Mouse (Mus musculus) cerebellum, adult 9-10 months (tissue): Measurements from ENCODE around the gene Crot.
A peak's percentile ranks its signal among the peaks of the same experiment; 100 is the strongest.
"Not testable (repeated sequence)": the region's sequence is repeated elsewhere in the genome, so short reads cannot be mapped to it uniquely, and the experiment has no call there.

ENCODE experiments used
- DNase-seq: peaks from one replicate; pipeline ENCODE4 v3.0.0; 2022

The Crot gene

DNA sequence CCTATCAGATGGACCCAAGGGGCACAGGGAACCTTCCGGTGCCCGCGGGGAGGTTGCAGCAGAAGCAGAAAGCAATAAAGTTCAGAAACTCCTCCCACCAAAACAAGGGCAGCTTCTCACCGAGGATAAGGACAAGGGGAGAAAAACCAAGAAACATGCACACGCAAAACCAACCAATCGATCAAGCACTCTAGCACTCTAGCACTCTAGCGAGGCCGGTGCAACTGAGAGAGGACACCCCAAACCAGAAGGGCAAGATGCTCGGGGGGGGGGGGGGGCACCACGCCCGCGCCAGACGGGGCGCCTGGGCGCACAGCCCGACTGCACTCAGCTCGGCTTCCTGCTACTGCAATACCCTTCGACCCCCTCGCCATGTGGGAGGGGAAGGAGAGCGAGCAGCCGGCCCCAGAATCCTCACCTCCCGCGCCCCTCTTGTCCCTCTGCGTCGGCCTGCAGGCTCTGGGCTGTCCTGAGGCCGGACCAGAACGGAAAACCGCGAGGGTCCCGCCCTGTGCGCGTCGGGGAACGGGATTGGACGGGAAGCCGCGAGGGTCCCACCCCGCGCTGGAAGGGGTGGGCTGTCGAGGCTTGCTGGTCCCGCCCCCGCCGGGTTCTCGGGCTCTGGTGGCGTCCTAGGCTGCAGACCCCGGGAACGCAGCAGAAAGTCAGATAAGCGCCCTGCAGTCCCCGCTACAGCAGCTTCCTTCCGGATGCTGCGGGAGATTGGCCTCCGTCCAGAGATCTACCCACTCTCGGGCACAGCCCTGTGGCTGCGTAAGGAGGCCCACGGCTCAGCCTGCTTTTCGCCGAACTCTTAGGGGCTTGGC, at the start of gene Crot:
TSS of gene Crot (minus strand) at position 639 of the 827 bp plus-strand sequence.
- DNase-seq: peak; percentile 91

DNA sequence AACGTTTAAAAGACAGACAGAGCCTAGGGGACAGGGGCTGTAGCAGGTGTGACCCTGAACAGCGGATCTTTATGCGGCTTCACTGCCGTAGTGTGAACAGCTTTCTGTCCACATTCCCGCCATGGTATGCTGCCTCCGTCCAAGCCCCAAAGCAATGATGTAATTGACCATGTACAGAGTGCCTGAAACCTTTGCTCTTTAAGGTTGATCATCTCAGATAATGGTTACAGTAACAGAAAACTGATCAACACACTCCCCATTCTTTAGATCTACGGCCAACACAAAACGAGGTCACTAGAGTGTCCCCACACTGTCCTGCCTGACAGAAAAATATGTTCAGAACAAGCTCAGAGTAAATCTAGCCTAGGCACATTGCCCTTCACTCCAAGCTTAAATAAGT, 48.8 kb upstream of the Crot start:
- DNase-seq: no peak

DNA sequence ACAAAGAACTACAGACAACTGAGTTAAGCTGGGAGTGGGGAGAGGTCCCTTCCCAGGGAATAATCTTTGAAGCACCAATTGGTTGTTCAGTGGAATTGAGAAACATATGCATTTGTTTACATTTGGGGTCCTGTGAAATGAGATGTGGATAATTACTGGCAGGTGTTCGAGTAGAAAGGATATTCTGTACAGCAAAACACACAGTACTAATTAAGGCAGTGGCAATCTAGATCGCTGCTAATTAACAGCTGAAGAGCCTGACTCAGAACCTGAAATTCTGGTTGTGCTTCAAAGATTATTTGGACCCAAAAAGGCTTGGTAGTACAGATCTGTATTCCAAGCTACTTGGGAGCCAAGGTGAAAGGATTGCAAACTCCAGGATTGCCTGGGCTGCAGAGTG, 47.7 kb upstream of the Crot start:
- no peak for DNase-seq

DNA sequence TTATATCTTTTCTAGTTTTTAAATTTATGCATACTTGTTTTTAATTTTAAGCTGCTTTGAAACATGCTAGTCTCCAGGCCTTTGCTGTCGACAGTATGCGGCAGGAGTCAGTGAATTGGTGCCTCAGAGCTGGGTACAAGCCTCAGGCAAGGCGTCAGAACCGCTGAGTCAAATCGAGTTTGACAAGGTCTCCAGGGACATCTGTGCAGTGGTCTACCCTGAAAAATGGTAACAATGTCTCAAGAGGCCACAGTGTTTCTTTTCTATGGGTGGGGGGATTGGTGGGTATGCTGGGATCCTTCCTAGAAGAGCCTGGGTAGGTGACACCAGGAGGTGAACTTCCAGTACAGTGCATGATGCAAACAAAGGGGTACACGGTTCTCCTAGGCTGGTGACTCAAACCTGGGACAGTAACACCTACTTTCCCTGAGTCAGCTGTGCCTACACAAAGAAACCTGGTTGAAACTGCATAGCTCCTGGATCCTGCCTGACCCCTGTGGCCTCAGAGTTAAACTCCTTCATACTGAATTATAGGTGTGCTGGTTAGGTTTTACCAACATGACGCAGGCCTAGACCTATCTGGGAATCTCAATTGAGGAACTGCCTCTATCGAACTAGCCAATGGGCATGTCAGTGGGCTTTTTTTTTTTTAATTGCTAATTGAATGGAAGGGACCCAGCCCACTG, 46.6 kb upstream of the Crot start:
- DNase-seq: no peak

DNA sequence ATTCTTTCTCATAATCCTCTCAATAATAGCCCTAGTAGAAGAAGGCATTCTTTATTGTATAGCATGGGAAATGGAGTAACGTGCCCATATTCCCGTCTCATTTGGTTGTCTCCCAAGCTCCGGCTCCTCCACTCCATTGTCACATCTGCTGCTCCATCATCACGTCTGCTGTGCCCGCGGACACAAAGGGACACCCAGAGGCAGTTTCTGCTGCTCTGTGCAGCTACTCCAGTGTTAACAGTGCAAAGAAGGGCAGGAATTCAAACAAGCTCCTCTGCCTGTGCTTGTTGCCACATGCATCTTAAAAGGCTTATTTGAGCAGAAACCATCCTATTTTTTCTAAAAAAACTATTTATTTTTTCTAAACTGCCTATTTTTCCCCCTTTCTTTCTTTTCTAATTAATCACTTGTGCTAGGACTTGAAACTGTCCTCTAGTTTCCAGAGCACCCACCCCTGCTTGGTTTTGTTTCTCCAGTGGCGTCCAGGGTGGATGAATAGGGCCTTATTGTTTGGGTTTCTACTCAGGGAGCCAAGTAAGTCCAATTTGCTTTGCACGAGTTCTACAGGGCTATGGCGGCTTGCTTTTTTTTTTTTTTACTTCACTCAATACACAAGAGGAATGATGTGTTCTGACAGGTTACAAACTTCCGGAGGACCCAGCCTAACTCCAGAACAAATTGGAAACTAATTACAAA, 45.7 kb upstream of the Crot start:
- no peak for DNase-seq

DNA sequence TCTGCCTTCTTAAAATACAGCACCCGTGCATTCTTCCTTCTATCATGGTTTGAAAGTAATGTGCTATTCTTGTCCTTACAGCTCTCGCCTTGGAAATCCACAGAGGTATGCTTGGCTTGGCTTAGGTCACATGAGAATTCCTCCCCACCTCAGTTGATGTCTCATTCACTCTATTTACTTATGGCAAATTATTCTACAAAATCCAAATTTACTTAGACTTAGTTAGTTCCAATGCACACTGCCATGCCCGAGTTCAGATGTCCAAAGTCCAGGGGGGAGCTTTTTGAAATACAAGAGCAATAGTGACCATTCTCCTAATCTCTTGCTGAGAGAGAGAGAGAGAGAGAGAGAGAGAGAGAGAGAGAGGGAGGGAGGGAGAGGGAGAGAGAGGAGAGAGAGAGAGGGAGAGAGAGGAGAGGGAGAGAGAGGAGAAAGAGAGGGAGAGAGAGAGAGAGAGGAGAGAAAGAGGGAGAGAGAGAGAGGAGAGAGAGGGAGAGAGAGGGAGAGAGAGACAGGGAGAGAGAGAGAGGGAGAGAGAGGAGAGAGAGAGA, 43.6 kb upstream of the Crot start:
- no peak for DNase-seq

DNA sequence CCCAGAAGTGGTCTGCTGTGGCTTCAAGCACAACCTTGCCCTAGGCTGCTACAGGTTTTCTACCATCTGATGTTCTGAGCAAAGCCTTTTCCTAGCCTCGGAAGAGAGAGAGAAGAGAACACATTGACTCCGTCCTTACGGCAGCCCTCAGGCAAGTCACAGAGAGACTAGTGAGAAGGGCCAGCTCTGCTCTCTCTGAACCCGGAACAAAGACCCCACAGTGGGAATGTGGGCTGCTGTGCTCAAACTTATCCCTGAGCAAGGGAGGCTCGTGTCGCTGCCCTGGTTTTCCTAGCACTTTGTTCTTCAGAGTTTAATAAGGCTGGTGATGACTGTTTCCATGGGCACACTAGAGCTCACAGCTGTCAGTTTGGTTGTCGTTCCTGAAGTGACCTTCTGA, 42.9 kb upstream of the Crot start:
- no peak for DNase-seq

DNA sequence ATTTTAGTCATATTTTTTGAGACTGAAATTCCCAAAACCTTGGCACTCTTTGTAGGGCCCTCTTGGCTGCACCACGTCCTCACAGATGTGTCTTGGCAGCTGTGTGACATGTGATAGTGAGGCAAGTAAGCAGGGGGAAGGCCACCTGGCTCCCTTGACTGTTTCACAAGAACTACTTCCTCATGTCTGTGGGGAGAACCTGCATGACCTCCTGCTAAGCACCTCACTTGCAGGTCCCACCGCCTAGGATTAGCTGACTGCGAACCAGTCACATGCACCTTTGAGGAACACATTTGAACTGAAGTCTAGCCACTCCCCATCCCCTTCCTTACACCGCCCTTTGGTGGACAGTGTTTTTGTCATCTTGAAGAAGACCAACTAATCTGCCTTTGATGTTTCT, 40.2 kb upstream of the Crot start:
- DNase-seq: no peak

DNA sequence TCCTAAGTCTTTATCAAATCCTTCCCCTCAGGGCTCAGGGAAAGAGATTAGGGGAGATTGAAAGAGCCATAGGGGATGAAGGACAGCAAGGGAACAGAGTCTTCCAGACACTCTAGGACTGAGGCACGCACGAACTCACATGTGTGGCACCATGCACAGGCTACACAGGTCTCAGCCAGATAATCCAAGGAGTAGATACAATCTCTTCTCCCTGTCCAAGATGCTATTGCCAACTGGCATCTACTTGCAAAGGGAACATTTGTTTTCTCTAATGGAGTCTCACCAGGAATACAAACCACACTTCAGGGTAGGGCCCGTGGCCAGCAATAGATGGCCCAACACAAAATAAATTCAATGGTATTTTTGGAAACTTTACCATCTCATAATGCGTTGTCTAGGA, 38.3 kb upstream of the Crot start:
- peak; percentile 5 for DNase-seq

DNA sequence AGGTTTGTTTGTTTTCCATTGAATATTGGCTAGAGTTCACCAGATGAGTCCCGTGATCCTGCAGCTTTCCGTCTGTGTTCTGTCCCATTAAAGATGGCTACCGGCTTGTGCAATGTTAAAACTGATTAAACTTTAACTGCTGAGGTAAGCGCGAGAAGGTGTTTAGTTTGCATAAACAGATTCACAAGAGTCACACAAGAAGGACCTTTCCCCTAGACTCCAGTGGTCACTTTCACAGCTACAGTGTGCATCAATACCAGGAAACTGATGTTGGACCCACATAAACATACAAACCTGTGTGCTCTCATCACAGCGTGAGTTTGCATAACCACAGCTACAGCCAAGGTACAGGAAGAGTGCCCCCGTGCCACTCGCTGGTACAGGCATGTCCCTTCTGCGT, 37.4 kb upstream of the Crot start:
- no peak for DNase-seq

DNA sequence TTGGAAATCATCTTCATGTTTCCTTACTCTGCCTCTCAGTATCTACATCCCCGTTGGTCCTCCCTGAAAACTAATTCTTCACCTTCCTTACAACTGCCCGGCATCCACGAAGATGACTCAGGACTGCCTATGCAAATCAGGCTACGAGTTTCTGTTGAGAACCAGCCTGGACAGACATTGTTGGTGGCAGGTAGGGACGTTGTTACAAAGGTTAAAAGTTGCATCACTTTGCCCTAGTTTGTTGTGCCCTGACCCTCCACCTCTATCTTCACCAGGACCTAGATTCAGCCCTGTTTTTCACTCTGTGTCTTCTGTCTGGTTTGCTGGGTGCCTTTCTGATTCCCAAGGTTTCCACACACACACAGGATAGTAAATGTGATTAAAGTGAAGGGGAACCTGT, 36.7 kb upstream of the Crot start:
- DNase-seq: no peak

DNA sequence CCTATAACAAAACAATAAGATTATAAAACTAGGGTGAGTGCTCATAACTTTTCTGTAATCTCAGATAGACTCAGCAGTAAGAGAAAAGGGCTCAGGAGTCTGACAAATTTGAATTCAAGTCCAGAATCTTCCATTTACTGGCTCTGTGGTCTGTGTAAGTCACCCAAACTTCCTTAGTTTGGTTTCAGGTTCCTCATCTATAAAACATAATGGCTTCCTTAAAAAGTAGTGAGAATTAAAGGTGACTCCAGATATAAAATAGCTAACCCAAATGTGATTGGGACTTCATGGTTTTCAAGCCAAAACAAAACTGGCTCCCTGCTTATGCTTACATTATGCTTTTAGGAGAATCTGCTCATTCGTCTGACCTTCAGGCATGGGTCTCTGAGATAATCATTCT, 35.5 kb upstream of the Crot start:
- DNase-seq: no peak

DNA sequence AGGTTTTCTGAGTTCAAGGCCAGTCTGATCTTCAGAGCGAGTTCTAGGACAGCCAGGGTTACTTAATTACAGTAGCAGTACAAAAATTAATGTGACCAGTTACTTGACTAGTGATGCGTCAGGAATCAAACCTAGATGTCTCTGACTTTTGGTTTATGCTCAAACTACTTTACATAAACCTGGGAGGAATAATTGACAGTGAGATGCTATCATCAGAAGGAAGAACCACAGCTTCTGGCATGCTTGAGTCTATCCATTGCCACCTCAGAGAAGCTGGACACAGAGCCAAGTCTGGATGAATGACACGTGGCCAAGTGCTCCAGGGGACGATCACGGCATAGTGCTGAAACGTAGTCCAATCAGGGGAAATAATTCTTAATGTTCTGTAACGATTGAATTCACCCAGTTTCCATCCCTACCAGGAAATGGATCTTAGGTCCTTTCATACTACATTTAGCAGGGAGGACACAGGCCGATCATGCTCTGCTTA, 35.0 kb upstream of the Crot start:
- no peak for DNase-seq

DNA sequence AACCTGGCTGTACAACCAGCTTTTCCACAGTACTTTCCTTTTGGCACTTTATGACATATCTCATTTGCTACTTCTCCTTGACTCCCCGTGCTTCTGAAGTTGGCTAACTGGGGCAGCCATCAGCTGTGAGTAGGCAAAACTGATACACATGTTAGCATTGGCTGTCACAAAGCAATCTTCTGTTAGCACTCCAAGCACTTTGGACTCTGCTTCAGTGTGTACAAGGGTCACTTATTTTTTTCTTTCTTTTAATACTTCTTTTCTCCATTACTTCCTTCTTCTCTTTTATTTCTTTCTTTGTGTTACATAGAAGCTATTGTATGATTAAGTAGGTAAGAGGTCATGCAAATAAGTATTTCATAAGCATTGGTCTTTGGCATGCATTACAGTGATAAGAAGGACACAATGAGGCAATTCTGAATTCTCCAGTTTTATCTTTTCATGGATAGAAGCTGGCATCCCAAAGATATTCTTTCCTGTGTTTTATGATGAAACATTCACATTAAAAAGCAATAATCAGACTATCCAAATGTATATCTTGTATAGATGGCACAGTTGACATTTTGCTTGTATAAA, 31.2 kb upstream of the Crot start:
- no peak for DNase-seq

DNA sequence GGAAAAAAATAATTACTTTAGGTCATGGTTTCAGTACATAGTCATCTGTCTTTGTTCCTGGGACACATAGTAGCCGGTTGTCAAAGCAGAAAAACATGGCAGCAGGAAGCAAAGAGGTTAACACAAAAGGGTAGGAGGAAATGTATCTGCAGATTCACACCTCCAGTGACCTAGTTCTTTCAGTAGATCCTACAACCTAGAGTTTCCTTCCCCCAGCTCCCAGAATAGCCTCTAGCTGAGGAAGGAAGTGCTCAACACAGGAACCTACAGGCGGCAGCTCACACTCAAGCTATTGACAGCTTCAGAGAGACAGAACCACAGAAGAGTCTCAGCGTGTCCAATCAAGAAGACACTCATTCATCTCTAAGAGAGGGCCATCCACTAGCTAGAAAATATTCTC, 18.2 kb upstream of the Crot start:
- no peak for DNase-seq

DNA sequence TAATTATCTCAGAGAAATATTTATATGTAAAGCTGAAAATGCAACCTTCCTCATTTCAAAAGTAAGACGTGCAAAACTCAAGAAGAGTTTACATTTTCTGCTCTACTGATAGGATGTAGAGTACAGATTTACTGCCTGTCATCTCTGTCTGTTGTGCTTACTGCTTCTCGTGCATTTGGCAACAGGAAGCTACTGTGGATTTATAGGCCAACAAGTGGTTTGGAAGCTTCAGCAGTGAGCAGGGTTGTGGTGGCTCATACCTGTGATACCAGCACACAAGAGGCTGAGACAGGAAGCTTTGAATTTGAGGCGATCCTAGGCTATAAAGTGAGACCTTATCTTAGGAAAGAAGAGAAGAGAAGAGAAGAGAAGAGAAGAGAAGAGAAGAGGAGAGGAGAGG, 17.6 kb upstream of the Crot start:
- DNase-seq: no peak

DNA sequence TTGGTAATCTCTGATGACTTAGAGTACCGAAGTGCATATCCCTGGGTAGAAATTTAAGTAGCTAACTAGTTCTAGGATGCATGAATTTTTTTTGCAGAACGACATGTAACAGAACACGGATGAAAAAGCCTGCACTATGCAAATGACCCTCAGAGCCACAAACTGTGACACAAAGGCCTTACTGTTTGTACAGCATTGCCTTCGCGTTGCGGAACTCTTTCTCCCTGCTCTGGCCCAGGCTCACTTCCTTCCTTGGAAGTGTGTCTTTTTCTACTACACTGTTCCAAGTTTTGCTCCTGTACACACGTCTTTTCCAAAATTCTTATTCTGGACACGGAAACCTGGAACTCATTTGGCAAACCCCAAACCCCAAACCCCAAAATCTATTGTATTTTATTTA, 14.2 kb upstream of the Crot start:
- DNase-seq: no peak

DNA sequence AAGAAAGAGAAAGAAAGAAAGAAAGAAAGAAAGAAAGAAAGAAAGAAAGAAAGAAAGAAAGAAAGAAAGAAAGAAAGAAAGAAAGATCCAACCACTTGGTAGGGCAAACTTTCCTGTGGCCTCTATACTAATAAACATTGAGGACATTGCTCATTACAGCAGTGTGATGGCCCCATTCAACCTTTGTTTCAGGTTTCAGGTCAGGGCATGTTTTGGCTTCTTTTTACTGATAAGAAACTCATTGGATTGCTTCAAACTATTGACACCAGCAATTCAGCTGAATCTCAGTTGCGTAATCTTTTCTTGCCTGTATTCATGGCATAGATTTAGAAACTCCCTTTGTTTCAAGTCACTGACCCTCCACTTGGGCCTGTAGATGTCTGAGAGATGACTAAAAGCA, 13.0 kb upstream of the Crot start:
- DNase-seq: no peak

DNA sequence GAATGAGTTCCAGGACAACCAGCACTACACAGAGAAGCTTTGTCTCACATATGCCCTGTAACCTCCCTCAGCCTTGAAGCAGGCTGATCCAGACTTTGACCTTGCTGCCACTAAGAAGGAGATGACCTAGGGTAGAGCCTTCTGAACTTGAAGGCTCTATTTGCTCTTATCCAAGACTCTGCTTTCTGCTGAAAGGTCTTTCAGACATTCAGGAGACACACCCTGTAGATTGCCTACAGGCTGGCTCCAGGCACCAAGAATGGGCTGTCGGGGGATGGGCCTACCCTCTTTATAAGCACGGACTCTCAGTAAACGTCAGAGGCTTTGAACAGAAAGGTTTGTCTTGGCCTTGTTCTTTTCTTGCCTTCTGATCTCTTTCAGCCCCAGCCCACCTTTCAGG, 9.5 kb upstream of the Crot start:
- not testable (repeated sequence) for DNase-seq

DNA sequence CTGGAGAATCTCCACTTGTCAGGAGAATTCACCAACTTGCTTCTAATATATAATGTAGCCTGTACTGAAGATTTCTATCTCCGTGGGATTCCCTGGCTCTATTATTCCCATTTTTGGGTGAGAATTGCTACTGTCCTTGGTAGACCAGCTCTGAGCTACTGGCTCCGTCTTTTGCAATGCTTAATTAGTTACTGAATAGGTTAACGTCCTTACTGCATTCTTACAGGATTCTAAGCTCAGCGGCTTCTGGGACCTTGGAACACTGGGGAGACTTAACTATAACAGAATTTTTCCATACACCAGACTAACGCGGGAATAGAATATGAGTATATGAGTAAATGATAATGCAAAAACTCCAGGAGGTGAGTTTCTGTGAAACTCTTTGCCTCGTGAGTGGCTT, 2.9 kb upstream of the Crot start:
- not testable (repeated sequence) for DNase-seq

DNA sequence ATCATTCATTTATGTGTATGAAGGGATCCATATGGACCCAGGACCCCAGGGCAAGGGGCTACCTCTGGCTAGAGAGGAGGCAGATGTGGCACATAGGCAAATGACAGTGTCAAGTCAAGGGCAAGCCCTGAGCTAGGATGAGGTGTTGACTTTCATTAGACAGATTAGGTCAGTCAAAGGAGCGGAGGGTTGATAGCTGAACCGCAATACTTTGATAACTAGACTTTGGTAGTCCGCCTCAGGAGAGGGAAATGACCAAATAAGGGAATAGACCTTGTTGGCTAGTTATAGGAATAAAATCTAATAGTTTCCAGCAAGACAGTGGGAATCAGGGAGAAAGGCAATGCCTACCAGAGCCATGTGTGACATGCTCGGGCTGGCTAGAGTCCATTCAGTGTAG, 2.0 kb upstream of the Crot start:
- DNase-seq: no peak

DNA sequence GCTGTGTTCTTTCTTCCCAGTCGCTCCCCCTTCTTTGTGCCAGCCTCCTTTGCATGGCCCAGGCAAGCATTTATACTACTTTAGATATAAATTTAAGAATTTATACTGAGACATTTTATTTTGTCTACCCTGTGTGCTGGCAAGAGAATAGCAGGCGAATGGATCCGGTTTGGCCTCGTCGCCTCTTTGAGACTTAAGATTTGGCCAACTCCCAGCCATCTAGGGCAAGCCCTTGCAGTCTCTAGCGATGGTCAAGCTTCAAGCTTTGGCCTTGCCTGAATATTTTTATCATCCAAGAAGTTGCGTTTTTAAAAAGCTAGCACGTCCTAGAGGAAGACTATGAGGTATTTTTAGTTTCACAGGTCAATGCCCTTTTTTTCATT, 380 bp upstream of the Crot start:
- no peak for DNase-seq

DNA sequence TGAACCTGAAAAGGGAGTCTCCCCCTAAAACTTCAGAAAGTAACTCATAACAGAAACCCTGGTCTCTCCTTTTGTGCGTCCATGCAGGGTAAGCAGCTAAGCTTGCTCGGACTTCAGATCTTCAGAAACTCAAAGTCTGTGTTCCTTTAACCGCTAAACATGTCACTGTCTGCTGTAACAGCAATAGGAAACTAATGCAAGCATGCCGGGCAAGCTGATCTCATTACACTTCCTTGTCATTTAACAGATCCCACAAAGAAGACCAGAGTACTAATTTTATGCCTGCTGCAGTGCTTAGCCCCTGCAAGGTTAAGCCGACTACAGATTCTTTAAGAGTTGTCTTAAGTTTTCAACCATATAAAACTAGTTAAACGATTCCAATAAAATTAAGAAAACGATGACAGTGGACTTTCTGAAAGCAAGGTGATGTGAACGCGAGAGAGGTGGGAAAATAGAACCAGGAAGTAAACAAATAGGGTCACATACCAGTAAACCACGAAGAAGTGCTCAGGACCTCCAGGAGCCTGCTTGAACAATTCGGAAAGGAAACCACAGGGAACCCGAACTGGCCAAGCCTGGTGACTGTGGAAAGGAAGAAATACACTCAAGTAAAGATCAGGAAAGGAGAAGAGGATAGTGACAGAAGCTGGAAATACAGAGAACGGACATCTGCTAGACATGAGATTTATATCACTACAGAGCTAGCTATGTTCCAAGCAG, 998 bp downstream of the Crot start:
- peak; percentile 28 for DNase-seq
